Mouse (Mus musculus) olfactory bulb, adult 2 months (tissue): ENCODE measurements around the gene R3hdm4. TPM values are rescaled to one million over a fixed set of nuclear protein-coding genes. Genes with fewer than 3 reads are reported as not detected.
A peak's percentile ranks its signal among the peaks of the same experiment; 100 is the strongest.

ENCODE experiments used
- H3K27ac ChIP-seq: fragments of 200-500 bp; 2 replicates; pipeline ENCODE4 v1.5.1; 2012; ENCODE audit warnings: low read depth, low read length; ENCODE audit not compliant: insufficient read depth
- H3K4me1 ChIP-seq: fragments of 200-500 bp; 2 replicates; pipeline ENCODE4 v1.6.1; 2012; ENCODE audit warnings: low read length; ENCODE audit not compliant: control insufficient read depth, insufficient read depth
- H3K4me3 ChIP-seq: fragments of 200-500 bp; 2 replicates; pipeline ENCODE4 v1.5.1; 2012; ENCODE audit warnings: mild to moderate bottlenecking, low read depth, low read length, moderate library complexity; ENCODE audit not compliant: insufficient read depth
- CTCF ChIP-seq: fragments of 200-500 bp; IDR thresholded peaks from 2 replicates; pipeline ENCODE4 v1.5.1; 2012; ENCODE audit warnings: low read depth, mild to moderate bottlenecking, low read length, moderate library complexity; ENCODE audit not compliant: insufficient read depth
- POLR2A ChIP-seq: fragments of 200-500 bp; IDR thresholded peaks from 2 replicates; pipeline ENCODE4 v1.6.1; 2012; ENCODE audit warnings: mild to moderate bottlenecking, low read depth, low read length, moderate library complexity; ENCODE audit not compliant: insufficient read depth
- WGBS: fragments of 180-500 bp; shearing (Covaris S2); methylation state at CpG from one replicate; pipeline ENCODE4 v1.1.7; 2018; 5-methylcytosine and 5-hydroxymethylcytosine counted together
- polyA plus RNA-seq: library from polyadenylated mRNA; stranded (reverse); fragments of >200 nt; gene quantifications from 2 replicates; pipeline ENCODE4 v1.2.4, GENCODE M21; 2012; ENCODE audit warnings: low replicate concordance; ENCODE audit not compliant: missing spikeins, insufficient read depth, insufficient read length

R3hdm4 gene
- polyA plus RNA-seq, 1 experiment = not detected

GRCm38 (mm10) chr10:79883297-79884084, 37.5 kb downstream of the R3hdm4 start:
- WGBS = 17% methylated on average over 22 of the region's 22 CpGs
- peaks cover 25% of the 10 kb centered on the region for H3K4me1 ChIP-seq
- H3K27ac ChIP-seq = no peak overlapping the region
- TF ChIP-seq CTCF = peak; percentile 67
- TF ChIP-seq POLR2A = no peak
- no peak overlapping the region for H3K4me3 ChIP-seq

GRCm38 (mm10) chr10:79881981-79882380, 39.0 kb downstream of the R3hdm4 start:
- H3K4me3 ChIP-seq = no peak overlapping the region
- no peak for TF ChIP-seq POLR2A
- WGBS = 22% methylated on average over 22 of the region's 22 CpGs
- H3K4me1 ChIP-seq = peaks cover 25% of the 10 kb centered on the region
- H3K27ac ChIP-seq = no peak overlapping the region

- WGBS = 27% methylated on average over 9 of the region's 9 CpGs
- Histone ChIP-seq H3K27ac (no peak overlapping the region), H3K4me3 (no peak overlapping the region), H3K4me1 (peaks cover 25% of the 10 kb centered on the region)
- TF ChIP-seq POLR2A = no peak
- TF ChIP-seq CTCF = no peak
Observed at GRCm38 (mm10) chr10:79880721-79881120, 40.3 kb downstream of the R3hdm4 start.

- Histone ChIP-seq H3K27ac (no peak overlapping the region), H3K4me3 (no peak overlapping the region), H3K4me1 (peaks cover 32% of the 10 kb centered on the region)
- 62% methylated on average over 3 of the region's 3 CpGs for WGBS
- TF ChIP-seq POLR2A = no peak
- no peak for TF ChIP-seq CTCF
Observed at GRCm38 (mm10) chr10:79879527-79879926, 41.5 kb downstream of the R3hdm4 start.

- Histone ChIP-seq H3K27ac (no peak overlapping the region), H3K4me3 (no peak overlapping the region), H3K4me1 (peaks cover 32% of the 10 kb centered on the region)
- WGBS = 63% methylated on average over 12 of the region's 12 CpGs
- TF ChIP-seq CTCF (no peak), POLR2A (no peak)
Observed at GRCm38 (mm10) chr10:79877757-79878156, 43.3 kb downstream of the R3hdm4 start.

- TF ChIP-seq POLR2A = no peak
- TF ChIP-seq CTCF = no peak
- Histone ChIP-seq H3K4me1 (peaks cover 34% of the 10 kb centered on the region), H3K27ac (no peak overlapping the region), H3K4me3 (no peak overlapping the region)
- 71% methylated on average over 1 of the region's 1 CpGs for WGBS
Observed at GRCm38 (mm10) chr10:79877174-79877573, 43.8 kb downstream of the R3hdm4 start.

- TF ChIP-seq POLR2A = peak; percentile 76; the same call in 1 of the 2 replicates
- no peak for TF ChIP-seq CTCF
- WGBS = under 1% methylated on average over 57 of the region's 57 CpGs
- H3K27ac ChIP-seq = peak within 1 kb of the TSS; percentile 84
- H3K4me1 ChIP-seq = peaks cover 24% of the 10 kb centered on the region
- peak within 1 kb of the TSS; percentile 81 for H3K4me3 ChIP-seq
Observed at GRCm38 (mm10) chr10:79874290-79874862, 46.6 kb downstream of the R3hdm4 start, which contains the start of the genes Prtn3 and Plppr3. TSS of gene Prtn3 (plus strand) at chr10:79874476. TSS of gene Plppr3 (minus strand) at chr10:79874634.

GRCm38 (mm10) chr10:79873715-79874289, 47.2 kb downstream of the R3hdm4 start:
- H3K27ac ChIP-seq = peak overlapping the region; percentile 84
- TF ChIP-seq CTCF = no peak
- TF ChIP-seq POLR2A = no peak
- 1% methylated on average over 26 of the region's 26 CpGs for WGBS

GRCm38 (mm10) chr10:79873313-79873712, 47.7 kb downstream of the R3hdm4 start:
- whole genome bisulfite sequencing = 3% methylated on average over 6 of the region's 6 CpGs
- Histone ChIP-seq H3K4me1 (peaks cover 25% of the 10 kb centered on the region), H3K4me3 (peak overlapping the region; percentile 81), H3K27ac (0 out of 2 replicates have a peak overlapping the region, but pooled peaks have one; percentile 25)
- no peak for TF ChIP-seq CTCF
- no peak for TF ChIP-seq POLR2A

More at GRCm38 (mm10) chr10:79873715-79874289, 47.2 kb downstream of the R3hdm4 start:
- Histone ChIP-seq H3K4me3 (peak overlapping the region; percentile 81), H3K4me1 (peaks cover 25% of the 10 kb centered on the region)
